Mouse (Mus musculus) lung, embryonic 16.5 days (tissue): ENCODE results near the gene Myo1e. TPM values are rescaled to one million over a fixed set of nuclear protein-coding genes. Genes with fewer than 3 reads are reported as not detected.

Experiments used
- ATAC-seq: fragments of 200-750 bp; cut with Nextera tagmentation; 2 replicates; pipeline ENCODE4 v1.8.0; 2017; ENCODE audit warnings: low read depth, mild to moderate bottlenecking, moderate library complexity
- H3K27ac ChIP-seq: fragments of 300-500 bp; sonication (generic); 2 replicates; pipeline ENCODE4 v1.5.1; 2014; ENCODE audit warnings: mild to moderate bottlenecking, control low read depth, low read length
- H3K27me3 ChIP-seq: fragments of 300-500 bp; sonication (generic); 2 replicates; pipeline ENCODE4 v1.6.1; 2014; ENCODE audit warnings: low read depth, low read length, mixed read lengths; ENCODE audit not compliant: control insufficient read depth, insufficient read depth
- H3K36me3 ChIP-seq: fragments of 300-500 bp; sonication (generic); 2 replicates; pipeline ENCODE4 v1.6.1; 2014; ENCODE audit warnings: low read length; ENCODE audit not compliant: control insufficient read depth, insufficient read depth
- H3K4me1 ChIP-seq: fragments of 300-500 bp; sonication (generic); replicated peaks from 2 replicates; pipeline ENCODE4 v1.6.1; 2014; ENCODE audit warnings: low read length, mixed read lengths; ENCODE audit not compliant: control insufficient read depth, insufficient read depth
- H3K4me2 ChIP-seq: fragments of 300-500 bp; sonication (generic); 2 replicates; pipeline ENCODE4 v1.6.1; 2014; ENCODE audit warnings: low read depth, low read length, control low read depth
- H3K4me3 ChIP-seq: fragments of 300-500 bp; sonication (generic); 2 replicates; pipeline ENCODE4 v1.5.1; 2014; ENCODE audit warnings: mild to moderate bottlenecking, low read length, control low read depth
- H3K9ac ChIP-seq: fragments of 300-500 bp; sonication (generic); 2 replicates; pipeline ENCODE4 v1.6.1; 2014; ENCODE audit warnings: low read length, control low read depth
- H3K9me3 ChIP-seq: fragments of 300-500 bp; sonication (generic); 2 replicates; pipeline ENCODE4 v1.6.1; 2016; ENCODE audit warnings: low read length; ENCODE audit not compliant: control insufficient read depth
- WGBS: fragments of 180-500 bp; shearing (Covaris S2); extraction: QIAGEN DNeasy Blood & Tissue Kit; methylation state at CpG from one replicate; pipeline ENCODE4 v1.1.7; 2014; 5-methylcytosine and 5-hydroxymethylcytosine counted together
- polyA plus RNA-seq: library from polyadenylated mRNA; unstranded; fragments of >200 nt; fragmentation: Nextera tagmentation; extraction: Ambion mirVana; gene quantifications from 2 replicates; pipeline ENCODE4 v1.2.1, GENCODE M21; 2015

Gene Myo1e
- polyA plus RNA-seq, 1 experiment from 2014 or later = 46.2 TPM

GRCm38 (mm10) chr9:70269349-70269748, 62.2 kb downstream of the Myo1e start:
- peak; percentile 63; the same call in 1 of the 2 replicates for ATAC-seq
- peak overlapping the region; percentile 71 for H3K27ac ChIP-seq
- WGBS = 60% methylated on average over 10 of the region's 10 CpGs

GRCm38 (mm10) chr9:70270468-70270867, 63.3 kb downstream of the Myo1e start:
- H3K9me3 ChIP-seq = no peaks in the 10 kb centered on the region
- no peaks in the 10 kb centered on the region for H3K36me3 ChIP-seq
- no peaks in the 10 kb centered on the region for H3K27me3 ChIP-seq
- WGBS = 80% methylated on average over 4 of the region's 4 CpGs
- peak overlapping the region; percentile 53 for H3K27ac ChIP-seq
- no peak overlapping the region for H3K9ac ChIP-seq
- no peak overlapping the region for H3K4me2 ChIP-seq
- no peak overlapping the region for H3K4me3 ChIP-seq
- H3K4me1 ChIP-seq = peaks cover 26% of the 10 kb centered on the region
- ATAC-seq = no peak

More at GRCm38 (mm10) chr9:70269349-70269748, 62.2 kb downstream of the Myo1e start:
- no peaks in the 10 kb centered on the region for H3K27me3 ChIP-seq
- no peaks in the 10 kb centered on the region for H3K9me3 ChIP-seq
- H3K36me3 ChIP-seq = no peaks in the 10 kb centered on the region
- H3K4me2 ChIP-seq = no peak overlapping the region
- peaks cover 26% of the 10 kb centered on the region for H3K4me1 ChIP-seq
- no peak overlapping the region for H3K9ac ChIP-seq
- no peak overlapping the region for H3K4me3 ChIP-seq

- ATAC-seq = no peak; the same call in 1 of the 2 replicates
- 25% methylated on average over 7 of the region's 7 CpGs for WGBS
- H3K9ac ChIP-seq = no peak overlapping the region
- no peak overlapping the region for H3K4me2 ChIP-seq
- H3K27me3 ChIP-seq = no peaks in the 10 kb centered on the region
- H3K4me1 ChIP-seq = peaks cover 28% of the 10 kb centered on the region
- H3K36me3 ChIP-seq = no peaks in the 10 kb centered on the region
- H3K4me3 ChIP-seq = no peak overlapping the region
- H3K27ac ChIP-seq = peak overlapping the region; percentile 34
- no peaks in the 10 kb centered on the region for H3K9me3 ChIP-seq
These were observed 64.0 kb downstream of the Myo1e start for GRCm38 (mm10) chr9:70271137-70271536.

GRCm38 (mm10) chr9:70271631-70272030, 64.5 kb downstream of the Myo1e start:
- ATAC-seq = no peak
- peaks cover 28% of the 10 kb centered on the region for H3K4me1 ChIP-seq
- H3K27me3 ChIP-seq = no peaks in the 10 kb centered on the region
- no peak overlapping the region for H3K4me2 ChIP-seq
- H3K27ac ChIP-seq = peak overlapping the region; percentile 34
- H3K4me3 ChIP-seq = no peak overlapping the region
- no peaks in the 10 kb centered on the region for H3K9me3 ChIP-seq
- 79% methylated on average over 9 of the region's 9 CpGs for WGBS
- no peak overlapping the region for H3K9ac ChIP-seq
- no peaks in the 10 kb centered on the region for H3K36me3 ChIP-seq

- Histone ChIP-seq H3K27ac (peak overlapping the region; percentile 82), H3K27me3 (no peaks in the 10 kb centered on the region), H3K9ac (no peak overlapping the region), H3K4me1 (peaks cover 27% of the 10 kb centered on the region), H3K4me3 (no peak overlapping the region), H3K36me3 (no peaks in the 10 kb centered on the region), H3K9me3 (no peaks in the 10 kb centered on the region), H3K4me2 (no peak overlapping the region)
- 81% methylated on average over 6 of the region's 6 CpGs for WGBS
- no peak for ATAC-seq
These were observed 66.9 kb downstream of the Myo1e start for GRCm38 (mm10) chr9:70274071-70274470.

- Histone ChIP-seq H3K27ac (peak overlapping the region; percentile 82), H3K27me3 (no peaks in the 10 kb centered on the region), H3K9ac (no peak overlapping the region), H3K4me2 (no peak overlapping the region), H3K4me3 (no peak overlapping the region), H3K9me3 (no peaks in the 10 kb centered on the region), H3K36me3 (no peaks in the 10 kb centered on the region), H3K4me1 (peaks cover 23% of the 10 kb centered on the region)
- 71% methylated on average over 6 of the region's 6 CpGs for WGBS
- ATAC-seq = peak; percentile 58
These were observed 67.3 kb downstream of the Myo1e start for GRCm38 (mm10) chr9:70274476-70274875.

GRCm38 (mm10) chr9:70274887-70275555, 67.9 kb downstream of the Myo1e start:
- H3K27me3 ChIP-seq = no peaks in the 10 kb centered on the region
- H3K4me3 ChIP-seq = no peak overlapping the region
- H3K9ac ChIP-seq = no peak overlapping the region
- H3K27ac ChIP-seq = peak overlapping the region; percentile 82
- H3K9me3 ChIP-seq = no peaks in the 10 kb centered on the region
- 0 out of 2 replicates have a peak overlapping the region, but pooled peaks have one; percentile 2 for H3K4me2 ChIP-seq
- peaks cover 19% of the 10 kb centered on the region for H3K4me1 ChIP-seq
- WGBS = 61% methylated on average over 12 of the region's 12 CpGs
- ATAC-seq = peak; percentile 77
- H3K36me3 ChIP-seq = no peaks in the 10 kb centered on the region

- 56% methylated on average over 3 of the region's 3 CpGs for WGBS
- ATAC-seq = no peak
- Histone ChIP-seq H3K27ac (no peak overlapping the region), H3K36me3 (no peaks in the 10 kb centered on the region), H3K9ac (no peak overlapping the region), H3K27me3 (no peaks in the 10 kb centered on the region), H3K9me3 (no peaks in the 10 kb centered on the region), H3K4me1 (peaks cover 5% of the 10 kb centered on the region; the same call in 1 of the 2 replicates), H3K4me2 (no peak overlapping the region), H3K4me3 (no peak overlapping the region)
These were observed 69.9 kb downstream of the Myo1e start for GRCm38 (mm10) chr9:70277076-70277475.

GRCm38 (mm10) chr9:70277529-70277982, 70.4 kb downstream of the Myo1e start:
- Histone ChIP-seq H3K27me3 (no peaks in the 10 kb centered on the region), H3K4me2 (no peak overlapping the region), H3K4me1 (peaks cover 5% of the 10 kb centered on the region; the same call in 1 of the 2 replicates), H3K36me3 (no peaks in the 10 kb centered on the region), H3K9me3 (no peaks in the 10 kb centered on the region), H3K9ac (no peak overlapping the region), H3K27ac (no peak overlapping the region), H3K4me3 (no peak overlapping the region)
- 80% methylated on average over 11 of the region's 11 CpGs for WGBS
- ATAC-seq = no peak
